Mouse (Mus musculus) urinary bladder, postnatal 4 days (tissue): ENCODE results near the gene Ppp1r18.
A peak's percentile ranks its signal among the peaks of the same experiment; 100 is the strongest.
"Not testable (repeated sequence)": the region's sequence is repeated elsewhere in the genome, so short reads cannot be mapped to it uniquely, and the experiment has no call there.

Experiments used
- DNase-seq, 2 experiments: peaks; one replicate each; pipeline ENCODE4 v3.0.0; 2021 to 2022; ENCODE audit warnings: low spot score in 2 of 2

Gene Ppp1r18

GRCm38 (mm10) chr17:35836991-35837422, 28.4 kb upstream of the Ppp1r18 start:
- peak; percentile 87 to 90 for DNase-seq

GRCm38 (mm10) chr17:35837487-35837886, 27.9 kb upstream of the Ppp1r18 start:
- DNase-seq: no peak

- DNase-seq: peak; percentile 95 to 96
Measured at GRCm38 (mm10) chr17:35838122-35838544, 27.3 kb upstream of the Ppp1r18 start, which contains the start of gene Tubb5. TSS of gene Tubb5 (minus strand) at chr17:35838306.

- no peak for DNase-seq
Measured at GRCm38 (mm10) chr17:35838570-35838969, 26.8 kb upstream of the Ppp1r18 start.

GRCm38 (mm10) chr17:35839002-35839401, 26.4 kb upstream of the Ppp1r18 start:
- not testable (repeated sequence) for DNase-seq

GRCm38 (mm10) chr17:35840561-35840960, 24.8 kb upstream of the Ppp1r18 start:
- no peak for DNase-seq

- peak; percentile 98 to 99 for DNase-seq
Measured at GRCm38 (mm10) chr17:35841076-35841950, 24.1 kb upstream of the Ppp1r18 start, which contains the start of gene Mdc1. TSS of gene Mdc1 (plus strand) at chr17:35841515.

GRCm38 (mm10) chr17:35842006-35842405, 23.4 kb upstream of the Ppp1r18 start:
- no peak for DNase-seq

GRCm38 (mm10) chr17:35843514-35843913, 21.9 kb upstream of the Ppp1r18 start:
- DNase-seq: no peak

- peak in 1 of 2 experiments; percentile 16 for DNase-seq
Measured at GRCm38 (mm10) chr17:35848112-35848511, 17.3 kb upstream of the Ppp1r18 start.

GRCm38 (mm10) chr17:35850974-35851373, 14.4 kb upstream of the Ppp1r18 start:
- DNase-seq: no peak

- no peak for DNase-seq
Measured at GRCm38 (mm10) chr17:35859371-35859770, 6.0 kb upstream of the Ppp1r18 start.

GRCm38 (mm10) chr17:35859835-35860234, 5.6 kb upstream of the Ppp1r18 start:
- no peak for DNase-seq

- no peak for DNase-seq
Measured at GRCm38 (mm10) chr17:35860831-35861197, 4.6 kb upstream of the Ppp1r18 start.

- peak; percentile 87 to 89 for DNase-seq
Measured at GRCm38 (mm10) chr17:35861198-35861857, 4.1 kb upstream of the Ppp1r18 start, which contains the start of gene Nrm. TSS of gene Nrm (plus strand) at chr17:35861318.

- DNase-seq: no peak
Measured at GRCm38 (mm10) chr17:35864832-35865353, 500 bp upstream of the Ppp1r18 start.

- peak; percentile 69 to 70 for DNase-seq
Measured at GRCm38 (mm10) chr17:35866281-35866831, 963 bp downstream of the Ppp1r18 start.

GRCm38 (mm10) chr17:35866911-35867890, 1.8 kb downstream of the Ppp1r18 start:
- DNase-seq: no peak

GRCm38 (mm10) chr17:35868165-35868820, 2.9 kb downstream of the Ppp1r18 start:
- DNase-seq: no peak

GRCm38 (mm10) chr17:35868961-35869345, 3.6 kb downstream of the Ppp1r18 start:
- DNase-seq: no peak
